Mouse (Mus musculus): ENCODE data around the gene Gm39115.

GRCm38 (mm10) chr7:142086159-142086905 lies 49.5 kb downstream of the Gm39115 start:
- TF ChIP-seq RAD21 (IDR thresholded peaks at IDR 0.05; ENCODE audit: low read depth, low read length) (no peak), GATA1 (IDR thresholded peaks at IDR 0.05; ENCODE audit: low read depth, low read length) (peak; percentile 85), CTCF (IDR thresholded peaks at IDR 0.05 in 2 of 3, conservative IDR thresholded peaks at IDR 0.05 in 1 of 3; ENCODE audit: control insufficient read depth in 1 of 3, insufficient read depth in 1 of 3, low read depth in 2 of 3, low read length in 3 of 3, poor library complexity in 1 of 3, severe bottlenecking in 1 of 3) (no peak), ZNF384 (IDR thresholded peaks at IDR 0.05; ENCODE audit: low read depth, low read length) (no peak), ETS1 (IDR thresholded peaks at IDR 0.05; ENCODE audit: low read depth, low read length) (peak; percentile 55; the same call in 1 of the 2 replicates), USF1 (IDR thresholded peaks at IDR 0.05; ENCODE audit: low read depth, low read length) (no peak), POLR2A (IDR thresholded peaks at IDR 0.05; ENCODE audit: control insufficient read depth in 1 of 2, insufficient read depth in 1 of 2, low read depth in 1 of 2, low read length in 2 of 2, poor library complexity in 1 of 2) (no peak), MXI1 (IDR thresholded peaks at IDR 0.05; ENCODE audit: low read depth, low read length) (no peak), MYB (IDR thresholded peaks at IDR 0.05; ENCODE audit: low read depth, low read length) (no peak), HCFC1 (IDR thresholded peaks at IDR 0.05; ENCODE audit: low read depth, low read length) (no peak), SMC3 (IDR thresholded peaks at IDR 0.05; ENCODE audit: low read depth, low read length) (no peak)

Data from MEL (cell line).